Mouse (Mus musculus) lung, postnatal 36 days (tissue): ENCODE measurements around the gene AI464131.
"Not testable (repeated sequence)": the region's sequence is repeated elsewhere in the genome, so short reads cannot be mapped to it uniquely, and the experiment has no call there.

Experiments used
- DNase-seq: peaks from one replicate; pipeline ENCODE4 v3.0.0; 2022; ENCODE audit warnings: mixed read lengths

Gene AI464131

GRCm38 (mm10) chr4:41468396-41469080 is 34.3 kb downstream of the AI464131 start:
- DNase-seq, result peak; percentile 79

DNA sequence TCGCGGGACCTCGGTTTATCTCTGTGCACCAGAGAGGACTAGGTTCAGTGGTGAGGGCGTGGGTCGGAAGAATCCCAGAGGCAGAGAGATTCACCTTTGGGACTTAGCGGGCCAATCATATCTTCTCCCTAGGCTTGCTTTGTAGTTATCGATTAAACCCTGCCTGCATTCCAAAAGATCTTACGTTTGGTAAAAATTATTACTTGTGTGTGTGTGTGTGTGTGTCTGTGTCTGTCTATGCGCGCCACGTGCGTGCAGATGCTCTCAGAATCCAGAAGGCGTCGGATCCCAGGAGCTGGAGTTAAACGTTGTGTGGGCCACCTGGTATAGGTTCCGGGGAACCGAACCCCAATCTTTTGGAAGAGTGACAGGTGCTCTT is 37.6 kb downstream of the AI464131 start:
- DNase-seq, result no peak

GRCm38 (mm10) chr4:41464345-41465286 is 38.3 kb downstream of the AI464131 start, which contains the start of the genes Kif24 and Nudt2:
TSS of gene Kif24 (minus strand) at chr4:41464887.
TSS of gene Nudt2 (plus strand) at chr4:41465151.
- peak; percentile 100 for DNase-seq

DNA sequence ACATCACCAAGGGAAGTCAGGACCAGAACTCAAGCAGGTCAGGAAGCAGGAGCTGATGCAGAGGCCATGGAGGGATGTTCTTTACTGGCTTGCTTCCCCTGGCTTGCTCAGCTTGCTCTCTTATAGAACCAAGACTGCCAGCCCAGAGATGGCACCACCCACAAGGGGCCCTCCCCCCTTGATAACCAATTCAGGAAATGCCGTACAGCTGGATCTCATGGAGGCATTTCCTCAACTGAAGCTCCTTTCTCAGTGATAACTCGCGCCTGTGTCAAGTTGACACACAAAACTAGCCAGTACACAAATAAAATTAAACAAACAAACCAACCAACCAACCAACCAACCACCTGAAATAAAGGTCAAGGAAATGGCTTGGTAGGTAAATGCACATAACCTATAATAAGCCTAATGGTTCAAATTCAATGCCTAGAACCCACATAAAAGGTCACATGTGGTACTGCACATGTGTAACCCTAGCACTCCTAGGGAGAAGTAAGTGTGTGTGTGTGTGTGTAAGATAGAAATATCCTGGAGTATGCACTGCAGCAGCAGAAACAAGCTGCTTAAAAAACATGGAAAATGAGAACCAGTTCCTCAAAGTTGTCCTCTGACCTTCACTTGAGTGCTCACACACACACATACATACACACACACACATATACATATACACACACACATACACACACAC is 39.7 kb downstream of the AI464131 start:
- DNase-seq, result not testable (repeated sequence)

DNA sequence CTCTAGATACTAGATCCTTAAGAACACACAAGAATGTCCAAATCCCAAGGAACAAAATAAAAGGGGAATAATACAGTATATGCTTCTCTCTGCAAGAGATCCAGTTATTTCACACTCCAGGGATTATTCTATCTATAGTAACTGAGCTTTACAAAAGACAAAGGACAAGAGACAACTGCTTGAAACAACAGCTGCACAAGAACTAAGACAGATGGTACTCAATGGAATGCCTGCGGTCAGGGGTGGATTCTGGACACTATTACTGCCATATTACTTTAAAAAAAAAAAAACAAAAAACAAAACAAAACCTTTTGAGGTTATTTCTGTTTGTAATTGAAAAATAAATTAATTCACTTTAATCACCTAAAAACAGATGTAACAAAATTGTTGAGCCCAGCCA is 42.2 kb downstream of the AI464131 start:
- DNase-seq, result no peak

DNA sequence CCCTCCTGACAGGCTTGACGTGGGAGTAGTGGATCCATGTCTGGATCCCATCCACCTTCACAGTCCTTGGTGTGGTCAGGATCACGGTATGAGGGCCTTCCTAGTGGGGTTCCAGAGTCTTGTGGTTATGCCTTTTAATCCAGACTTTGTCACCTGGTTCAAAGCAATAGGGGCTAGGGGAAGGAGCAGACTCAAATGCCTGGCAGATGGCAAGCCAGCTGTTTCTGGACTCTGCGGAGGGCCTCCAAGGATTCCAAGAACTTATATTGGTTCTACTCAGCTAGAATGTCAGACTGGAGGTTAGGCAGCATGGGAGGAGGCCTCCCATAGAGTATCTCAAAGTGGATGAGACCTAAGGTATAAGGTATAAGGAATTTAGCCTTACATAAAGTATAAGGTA is 55.3 kb downstream of the AI464131 start:
- no peak for DNase-seq
